Mouse (Mus musculus) urinary bladder, adult 2 months (tissue): ENCODE measurements around the gene Smtnl1. TPM values are rescaled to one million over a fixed set of nuclear protein-coding genes. Genes with fewer than 3 reads are reported as not detected.

Experiments used
- DNase-seq: peaks from one replicate; pipeline ENCODE4 v3.0.0; 2022; ENCODE audit warnings: low spot score
- polyA plus RNA-seq: library from polyadenylated mRNA; depleted of rRNA; stranded (reverse); fragments of >200 nt; gene quantifications from 2 replicates; pipeline ENCODE4 v1.2.3, GENCODE M21; 2012; rRNA removed

Smtnl1 gene
- polyA plus RNA-seq, 1 experiment: not detected

GRCm38 (mm10) chr2:84793871-84794270 lies 28.6 kb downstream of the Smtnl1 start:
- DNase-seq: no peak

GRCm38 (mm10) chr2:84793154-84793553 lies 29.3 kb downstream of the Smtnl1 start:
- DNase-seq: no peak

- no peak for DNase-seq
Measured at GRCm38 (mm10) chr2:84792516-84792915, 29.9 kb downstream of the Smtnl1 start.

- DNase-seq: no peak
Measured at GRCm38 (mm10) chr2:84790418-84790817, 32.0 kb downstream of the Smtnl1 start.

- no peak for DNase-seq
Measured at GRCm38 (mm10) chr2:84788316-84788715, 34.1 kb downstream of the Smtnl1 start.

GRCm38 (mm10) chr2:84783840-84784566 lies 38.4 kb downstream of the Smtnl1 start:
- DNase-seq: no peak

- DNase-seq: no peak
Measured at GRCm38 (mm10) chr2:84783315-84783714, 39.1 kb downstream of the Smtnl1 start.

- DNase-seq: no peak
Measured at GRCm38 (mm10) chr2:84779210-84779609, 43.2 kb downstream of the Smtnl1 start.

GRCm38 (mm10) chr2:84777706-84778105 lies 44.7 kb downstream of the Smtnl1 start:
- no peak for DNase-seq

GRCm38 (mm10) chr2:84775665-84776064 lies 46.8 kb downstream of the Smtnl1 start:
- no peak for DNase-seq

- DNase-seq: no peak
Measured at GRCm38 (mm10) chr2:84775241-84775640, 47.2 kb downstream of the Smtnl1 start, which contains the start of gene Serping1. TSS of gene Serping1 (minus strand) at chr2:84775444.

GRCm38 (mm10) chr2:84774751-84775150 lies 47.7 kb downstream of the Smtnl1 start:
- peak; percentile 38 for DNase-seq

GRCm38 (mm10) chr2:84773195-84773594 lies 49.3 kb downstream of the Smtnl1 start:
- DNase-seq: no peak

- no peak for DNase-seq
Measured at GRCm38 (mm10) chr2:84772454-84772853, 50.0 kb downstream of the Smtnl1 start.

- no peak for DNase-seq
Measured at GRCm38 (mm10) chr2:84770501-84770900, 52.0 kb downstream of the Smtnl1 start.

- no peak for DNase-seq
Measured at GRCm38 (mm10) chr2:84762818-84763217, 59.6 kb downstream of the Smtnl1 start.

GRCm38 (mm10) chr2:84762295-84762694 lies 60.2 kb downstream of the Smtnl1 start:
- no peak for DNase-seq

- DNase-seq: no peak
Measured at GRCm38 (mm10) chr2:84761840-84762239, 60.6 kb downstream of the Smtnl1 start.

- no peak for DNase-seq
Measured at GRCm38 (mm10) chr2:84761309-84761708, 61.1 kb downstream of the Smtnl1 start.

Other genes starting within 250 kb of the Smtnl1 start
- 85.0 and 89.4 TPM in 2 replicates for gene Ctnnd1, start 171.9 kb downstream of the Smtnl1 start, polyA plus RNA-seq
- gene Btbd18, start 163.6 kb downstream of the Smtnl1 start, polyA plus RNA-seq: not detected in 2 replicates
- 46.1 and 59.1 TPM in 2 replicates for gene Selenoh, start 151.9 kb downstream of the Smtnl1 start, polyA plus RNA-seq
- not detected in 2 replicates for gene Gm28635, start 144.6 kb downstream of the Smtnl1 start, polyA plus RNA-seq
- 18.3 and 20.1 TPM in 2 replicates for gene Med19, start 144.2 kb downstream of the Smtnl1 start, polyA plus RNA-seq
- 63.6 and 67.7 TPM in 2 replicates for gene Tmx2, start 143.5 kb downstream of the Smtnl1 start, polyA plus RNA-seq
- 41.3 and 46.0 TPM in 2 replicates for gene Zdhhc5, start 107.5 kb downstream of the Smtnl1 start, polyA plus RNA-seq
- 15.4 and 20.7 TPM in 2 replicates for gene Clp1, start 95.3 kb downstream of the Smtnl1 start, polyA plus RNA-seq
- 17.0 and 17.5 TPM in 2 replicates for gene Ypel4, start 88.6 kb downstream of the Smtnl1 start, polyA plus RNA-seq
- gene Gm19426, start 79.0 kb downstream of the Smtnl1 start, polyA plus RNA-seq: 3.1 and 3.2 TPM in 2 replicates
- 711 and 879 TPM in 2 replicates for gene Serping1, start 47.2 kb downstream of the Smtnl1 start, polyA plus RNA-seq
- 36.2 and 36.3 TPM in 2 replicates for gene Ube2l6, start 23.8 kb downstream of the Smtnl1 start, polyA plus RNA-seq
- 35.0 and 47.5 TPM in 2 replicates for gene Timm10, start 4.3 kb upstream of the Smtnl1 start, polyA plus RNA-seq
- 11.4 and 12.6 TPM in 2 replicates for gene Slc43a1, start 16.2 kb upstream of the Smtnl1 start, polyA plus RNA-seq
- gene Rtn4rl2, start 64.1 kb upstream of the Smtnl1 start, polyA plus RNA-seq: 1.4 and 1.6 TPM in 2 replicates
- gene Slc43a3, start 113.9 kb upstream of the Smtnl1 start, polyA plus RNA-seq: 116 and 142 TPM in 2 replicates
- gene Prg2, start 157.8 kb upstream of the Smtnl1 start, polyA plus RNA-seq: 0.27 and 0.33 TPM in 2 replicates
- not detected in 2 replicates for gene Prg3, start 165.6 kb upstream of the Smtnl1 start, polyA plus RNA-seq
- gene Ssrp1, start 214.6 kb upstream of the Smtnl1 start, polyA plus RNA-seq: 81.0 and 88.4 TPM in 2 replicates
- gene P2rx3, start 214.8 kb upstream of the Smtnl1 start, polyA plus RNA-seq: 0.60 and 0.87 TPM in 2 replicates
- gene Tnks1bp1, start 225.4 kb upstream of the Smtnl1 start, polyA plus RNA-seq: 53.7 and 71.5 TPM in 2 replicates